Mouse (Mus musculus) cerebellum, adult 11-12 months (tissue): Measurements from ENCODE around the gene S100a2.

Experiments used
- DNase-seq: peaks from one replicate; pipeline ENCODE4 v3.0.0; 2022

Gene S100a2

DNA sequence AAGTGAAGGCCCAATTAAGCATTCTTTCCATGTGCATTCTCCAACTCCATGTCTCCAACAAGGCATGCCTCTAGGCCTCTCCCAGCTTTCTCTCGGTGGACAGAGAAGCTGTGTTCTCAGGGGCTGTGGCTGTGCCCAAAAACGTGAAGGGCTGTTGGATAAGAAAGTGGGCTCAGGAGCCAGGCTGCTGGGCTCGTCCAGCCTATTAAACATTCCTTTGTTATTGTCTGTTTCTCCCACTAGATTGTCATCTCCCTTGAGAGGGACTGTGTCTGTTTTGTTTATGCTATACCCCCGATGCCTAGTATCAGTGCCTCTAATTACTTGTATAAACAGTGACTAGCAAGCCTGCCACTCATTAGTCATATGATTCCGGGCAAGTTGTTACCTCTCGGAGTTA, 7.7 kb downstream of the S100a2 start:
- no peak for DNase-seq

DNA sequence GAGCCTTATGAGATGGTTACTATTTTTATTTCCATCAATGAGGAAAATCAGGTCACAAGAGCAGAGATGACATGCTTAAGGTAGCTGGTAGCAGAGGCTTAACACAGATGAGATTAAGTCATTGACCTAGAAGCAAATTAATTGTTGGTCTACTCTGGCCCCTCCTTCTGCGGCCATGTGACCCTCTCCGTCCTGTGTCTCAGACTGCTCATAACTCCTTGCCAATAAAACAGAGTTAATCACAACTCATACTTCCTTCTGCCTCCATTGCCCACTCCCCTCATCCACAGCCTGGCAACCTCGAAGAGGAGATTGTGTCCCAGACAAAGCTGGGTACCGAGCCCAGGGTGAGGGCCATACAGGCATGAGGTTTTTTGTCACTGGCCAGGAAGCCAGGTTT, 8.2 kb downstream of the S100a2 start:
- DNase-seq: no peak

- no peak for DNase-seq
Measured at GRCm38 (mm10) chr3:90599401-90599800, 9.4 kb downstream of the S100a2 start.

- DNase-seq: no peak
Measured at GRCm38 (mm10) chr3:90600036-90600435, 10.0 kb downstream of the S100a2 start.

- DNase-seq: no peak
Measured at GRCm38 (mm10) chr3:90600458-90601195, 10.6 kb downstream of the S100a2 start.

GRCm38 (mm10) chr3:90601486-90602110, 11.6 kb downstream of the S100a2 start, which contains the start of gene Gm42674:
TSS of gene Gm42674 (plus strand) at chr3:90601904.
- DNase-seq: no peak

DNA sequence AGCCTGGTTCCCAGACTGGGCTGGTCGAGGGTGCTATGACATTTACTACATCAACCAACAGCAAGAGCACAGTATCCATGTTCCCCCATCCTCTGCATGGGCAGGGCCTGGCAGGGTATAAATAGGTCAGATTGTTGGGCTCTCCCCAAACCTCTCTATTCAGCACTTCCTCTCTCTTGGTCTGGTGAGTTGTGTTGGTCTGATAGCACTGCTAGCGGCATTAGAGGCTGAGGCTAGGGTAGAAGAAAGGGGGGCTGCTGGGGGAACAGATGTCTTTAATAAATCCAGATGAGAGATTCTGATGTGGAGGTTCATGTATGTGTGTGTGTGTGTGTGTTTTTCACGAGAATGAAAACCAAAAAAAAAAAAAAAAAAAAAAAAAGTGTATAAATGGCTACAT, 13.6 kb downstream of the S100a2 start, which contains the start of gene S100a4:
Gene S100a4 (plus strand): TSS at position 149 of the 400 bp plus-strand sequence.
- no peak for DNase-seq

- no peak for DNase-seq
Measured at GRCm38 (mm10) chr3:90604416-90604815, 14.4 kb downstream of the S100a2 start.

DNA sequence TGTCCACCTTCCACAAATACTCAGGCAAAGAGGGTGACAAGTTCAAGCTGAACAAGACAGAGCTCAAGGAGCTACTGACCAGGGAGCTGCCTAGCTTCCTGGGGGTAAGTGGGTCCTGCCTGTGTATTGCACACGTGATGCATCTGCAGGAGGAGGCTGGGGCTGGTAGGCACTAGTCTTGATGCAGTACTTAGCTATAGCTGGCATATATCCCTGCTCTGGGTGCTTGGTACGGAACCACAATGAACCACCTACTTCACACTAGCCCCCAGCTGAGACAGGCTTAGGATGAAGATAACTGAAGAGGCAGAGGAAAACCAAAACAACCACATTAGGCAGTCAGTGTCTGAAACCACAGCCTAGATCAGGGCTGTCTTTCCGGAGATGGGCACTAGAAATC, 15.0 kb downstream of the S100a2 start:
- no peak for DNase-seq

DNA sequence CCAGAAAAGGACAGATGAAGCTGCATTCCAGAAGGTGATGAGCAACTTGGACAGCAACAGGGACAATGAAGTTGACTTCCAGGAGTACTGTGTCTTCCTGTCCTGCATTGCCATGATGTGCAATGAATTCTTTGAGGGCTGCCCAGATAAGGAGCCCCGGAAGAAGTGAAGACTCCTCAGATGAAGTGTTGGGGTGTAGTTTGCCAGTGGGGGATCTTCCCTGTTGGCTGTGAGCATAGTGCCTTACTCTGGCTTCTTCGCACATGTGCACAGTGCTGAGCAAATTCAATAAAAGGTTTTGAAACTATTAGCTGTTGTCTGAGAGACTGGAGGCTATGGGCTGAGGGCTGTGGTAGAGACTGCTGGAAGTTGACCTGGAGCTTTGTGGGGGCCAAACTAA, 15.7 kb downstream of the S100a2 start:
- DNase-seq: no peak

GRCm38 (mm10) chr3:90606185-90606584, 16.1 kb downstream of the S100a2 start:
- no peak for DNase-seq

DNA sequence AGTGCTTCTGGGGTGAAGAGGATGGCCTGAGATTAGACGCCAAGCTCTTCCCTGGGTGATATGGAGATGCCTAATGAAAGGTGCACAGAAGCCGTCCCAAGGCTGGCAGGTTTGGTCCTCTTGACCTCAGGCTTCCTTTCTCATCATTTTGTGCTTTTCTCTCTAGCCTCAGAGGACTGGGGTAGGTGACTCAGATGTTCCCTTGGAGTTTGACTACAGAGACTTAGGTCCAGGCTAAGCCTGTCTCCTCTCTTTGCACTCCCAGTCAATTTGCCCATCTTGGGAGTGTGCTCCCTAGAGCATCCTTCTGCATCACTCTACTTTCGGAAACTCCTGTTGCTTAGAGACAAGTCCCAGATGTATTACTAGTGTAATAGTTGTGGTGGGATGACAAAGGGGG, 17.3 kb downstream of the S100a2 start:
- no peak for DNase-seq

DNA sequence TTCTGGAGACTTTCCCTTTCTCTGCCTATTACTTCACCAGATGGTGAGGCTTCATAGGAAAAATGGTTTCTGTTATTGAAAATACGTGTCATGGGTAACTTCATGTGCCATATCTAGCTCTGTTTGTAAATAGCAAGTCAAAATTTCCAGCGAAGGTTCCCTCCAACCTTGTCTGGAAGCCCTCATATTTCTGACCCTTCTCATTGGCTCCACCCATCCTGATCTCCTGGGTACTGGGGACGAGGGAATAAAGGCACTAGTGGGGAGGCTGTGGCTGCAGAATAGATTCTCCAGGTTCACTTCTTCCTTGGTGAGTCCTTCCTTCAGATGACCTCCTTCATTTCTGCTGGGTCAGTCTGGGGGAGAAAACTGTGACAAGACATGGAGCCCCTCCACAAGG, 18.2 kb downstream of the S100a2 start, which contains the start of gene S100a5:
Gene S100a5 (plus strand): TSS at position 301 of the 400 bp plus-strand sequence.
- no peak for DNase-seq

GRCm38 (mm10) chr3:90609102-90609501, 19.1 kb downstream of the S100a2 start:
- DNase-seq: no peak

DNA sequence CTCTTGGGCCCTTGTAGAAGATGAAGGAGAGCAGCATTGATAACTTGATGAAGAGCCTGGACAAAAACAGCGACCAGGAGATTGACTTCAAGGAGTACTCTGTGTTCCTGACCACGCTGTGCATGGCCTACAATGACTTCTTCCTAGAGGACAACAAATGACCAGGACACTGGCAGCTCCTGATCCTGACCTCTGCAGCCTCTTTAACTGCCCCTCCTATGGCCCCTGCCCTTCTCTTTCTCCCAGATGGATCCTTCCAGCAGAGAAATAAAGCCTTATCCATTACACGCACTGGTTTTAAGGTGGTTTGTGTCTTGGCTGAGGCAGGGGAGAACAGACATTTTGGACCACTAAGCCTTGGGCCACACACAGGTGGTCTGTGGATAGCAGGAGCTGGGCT, 21.4 kb downstream of the S100a2 start:
- no peak for DNase-seq

DNA sequence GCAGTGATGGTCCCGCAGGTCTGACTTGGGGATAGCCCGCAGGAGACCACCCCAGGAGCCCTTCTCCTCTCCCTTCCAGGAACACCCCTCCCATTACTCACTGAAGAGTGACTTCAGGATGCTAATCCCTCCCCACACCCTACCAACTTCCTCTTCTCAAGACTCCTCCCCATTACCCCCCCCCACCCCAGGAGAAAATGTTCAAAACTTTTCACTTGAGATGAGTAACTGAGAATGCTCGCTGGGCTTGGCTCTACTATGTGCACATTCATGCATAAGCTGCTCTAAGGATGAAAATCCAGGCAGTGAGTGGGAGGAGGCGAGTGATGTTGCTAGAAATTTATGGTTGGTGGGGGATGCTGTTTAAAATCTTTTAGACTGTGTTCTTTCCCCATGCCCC, 22.0 kb downstream of the S100a2 start:
- DNase-seq: no peak

- no peak for DNase-seq
Measured at GRCm38 (mm10) chr3:90612728-90613291, 22.8 kb downstream of the S100a2 start, which contains the start of gene S100a6. TSS of gene S100a6 (plus strand) at chr3:90612882.

DNA sequence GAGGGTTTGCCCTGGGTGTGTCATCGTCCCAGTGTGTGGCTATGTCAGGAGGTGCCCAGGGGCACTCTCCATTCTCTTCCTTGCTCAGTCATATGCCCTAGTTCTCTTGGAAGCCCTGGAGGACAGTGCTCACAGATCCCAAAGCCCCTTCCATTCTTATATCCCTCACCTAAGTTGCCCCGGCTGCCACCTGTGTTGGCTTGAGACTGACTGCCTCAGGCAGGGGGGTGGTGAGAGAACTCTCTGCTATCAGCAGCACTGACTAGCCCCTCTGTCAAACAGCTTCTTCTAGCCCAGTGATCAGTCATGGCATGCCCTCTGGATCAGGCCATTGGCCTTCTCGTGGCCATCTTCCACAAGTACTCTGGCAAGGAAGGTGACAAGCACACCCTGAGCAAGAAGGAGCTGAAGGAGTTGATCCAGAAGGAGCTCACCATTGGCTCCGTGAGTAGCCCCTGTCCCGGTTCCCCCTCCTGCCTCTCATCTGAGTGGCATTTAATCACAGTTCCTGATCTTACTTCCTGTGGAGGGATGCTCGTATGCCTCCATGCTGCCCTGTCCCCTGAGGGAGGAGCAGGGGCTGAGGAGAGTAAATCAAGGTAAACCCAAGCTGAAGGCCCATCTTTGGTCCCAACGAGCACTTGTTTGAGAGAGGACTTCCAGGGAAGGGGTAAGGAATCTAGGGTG, 23.6 kb downstream of the S100a2 start:
- DNase-seq: no peak

GRCm38 (mm10) chr3:90614148-90614530, 24.1 kb downstream of the S100a2 start:
- DNase-seq: no peak

GRCm38 (mm10) chr3:90614611-90615251, 24.7 kb downstream of the S100a2 start:
- DNase-seq: no peak

DNA sequence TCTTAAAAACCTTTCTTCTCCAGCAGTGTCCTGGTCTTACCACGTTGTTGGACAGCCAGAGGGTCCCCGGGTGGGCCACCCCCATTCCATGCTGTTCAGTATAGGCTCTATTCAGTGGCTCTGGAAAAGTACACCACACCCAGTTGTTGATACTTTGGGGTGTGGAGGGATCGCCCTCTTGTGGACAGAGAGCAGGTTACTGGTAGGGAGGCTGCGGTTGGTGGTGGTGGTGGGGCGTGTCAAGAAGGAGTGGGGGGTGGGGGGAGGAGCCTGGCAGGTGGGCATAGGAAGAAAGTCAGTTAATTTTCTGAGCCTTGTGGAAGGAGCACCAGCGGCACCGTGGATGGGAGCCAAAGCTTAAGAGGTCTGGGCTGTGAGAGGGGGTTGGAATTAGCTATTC, 25.4 kb downstream of the S100a2 start:
- peak; percentile 11 for DNase-seq

DNA sequence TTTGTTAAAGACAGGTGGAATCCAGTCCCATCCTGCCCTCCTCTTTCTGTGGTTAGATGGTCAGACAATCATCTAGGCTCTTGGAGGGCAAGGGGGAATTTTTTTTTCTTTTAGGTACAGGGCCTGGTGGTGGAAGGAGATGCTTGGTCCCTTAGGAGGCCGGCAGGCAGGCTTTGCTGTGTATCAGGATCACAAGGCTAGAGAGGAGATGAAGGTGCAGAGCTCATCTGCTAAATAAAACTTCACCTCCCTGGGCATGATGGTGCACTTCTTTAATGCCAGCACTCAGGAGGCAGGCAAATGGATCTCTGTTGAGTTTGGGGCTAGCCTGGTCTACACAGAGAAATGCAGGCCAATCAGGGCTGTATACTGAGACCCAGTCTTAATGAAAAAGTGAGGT, 25.9 kb downstream of the S100a2 start:
- DNase-seq: no peak

DNA sequence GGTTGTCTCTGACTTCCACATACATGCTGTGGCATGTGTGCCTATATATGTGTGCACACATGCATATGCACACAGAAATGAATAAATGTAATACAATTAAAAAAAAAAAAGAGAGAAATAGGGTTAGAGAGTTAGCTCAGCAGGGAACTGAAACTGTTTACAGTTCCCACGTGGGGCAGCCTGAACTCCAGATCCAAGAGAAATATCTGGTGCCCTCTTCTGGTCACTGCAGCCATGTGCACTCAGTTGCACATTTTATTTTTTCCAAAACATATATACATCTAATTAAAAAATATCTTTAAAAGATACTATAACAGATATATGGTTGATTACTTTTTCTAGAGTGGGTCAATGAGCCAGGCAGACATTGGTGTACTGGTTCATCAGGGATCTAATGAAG, 27.5 kb downstream of the S100a2 start:
- no peak for DNase-seq
